Mouse (Mus musculus): ENCODE data around the gene Lrrc66.

DNA sequence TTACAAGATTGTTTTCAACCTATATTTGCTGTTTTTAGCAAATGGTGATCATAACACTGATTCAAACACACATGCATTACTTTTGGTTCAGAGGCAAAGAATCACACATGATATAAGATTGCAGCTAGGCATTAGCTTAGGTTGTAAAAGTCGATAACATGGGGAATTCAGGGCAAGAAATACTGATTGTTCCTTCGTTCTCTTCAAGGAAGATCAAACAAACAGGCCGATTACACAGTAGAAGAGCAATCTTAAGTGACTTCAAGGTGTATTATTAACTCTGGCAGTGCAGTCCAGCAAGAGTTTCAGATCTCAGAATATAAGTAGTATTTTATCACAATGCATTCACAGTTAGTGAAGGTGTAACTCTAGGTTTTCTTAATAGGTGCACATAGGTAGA, 45.2 kb downstream of the Lrrc66 start:
- TF ChIP-seq CTCF (IDR thresholded peaks at IDR 0.05; ENCODE audit: extremely low read depth, insufficient read depth, low read length): no peak
- TF ChIP-seq POLR2A (IDR thresholded peaks at IDR 0.05; ENCODE audit: extremely low read depth, insufficient read depth, low read length): no peak

Measured in cortical plate, adult 2 months (tissue).